Mouse (Mus musculus) MEL (cell line): ENCODE data around the gene Gmps. TPM values are rescaled to one million over a fixed set of nuclear protein-coding genes. Genes with fewer than 3 reads are reported as not detected.

ENCODE experiments used
- DNase-seq: peaks from one replicate; pipeline ENCODE4 v3.0.0; 2011; ENCODE audit warnings: low read depth, low spot score
- H3K27ac ChIP-seq: 2 replicates; pipeline ENCODE4 v1.5.1; 2012; ENCODE audit warnings: low read depth, mild to moderate bottlenecking, control low read depth, low read length, moderate library complexity; ENCODE audit not compliant: control insufficient read depth
- H3K27me3 ChIP-seq, 2 experiments: fragments of 150-350 bp in 1 of 2; sonication (generic) in 1 of 2; 2 replicates each; pipeline ENCODE4 v1.6.1; 2012; ENCODE audit warnings: low read length in 2 of 2, mild to moderate bottlenecking in 2 of 2, improper control_type of control experiment in 1 of 2, moderate library complexity in 1 of 2; ENCODE audit not compliant: insufficient read depth in 2 of 2, control insufficient read depth in 1 of 2
- H3K36me3 ChIP-seq, 2 experiments: 2 replicates each; pipeline ENCODE4 v1.6.1; 2012 to 2014; ENCODE audit warnings: low read length in 2 of 2, improper control_type of control experiment in 1 of 2, inconsistent platforms in 1 of 2, mild to moderate bottlenecking in 1 of 2; ENCODE audit not compliant: insufficient read depth in 2 of 2, control insufficient read depth in 1 of 2
- H3K4me1 ChIP-seq, 2 experiments: fragments of 150-350 bp in 1 of 2; sonication (generic) in 1 of 2; 2 replicates each; pipeline ENCODE4 v1.6.1; 2012; ENCODE audit warnings: low read length in 2 of 2, improper control_type of control experiment in 1 of 2, mild to moderate bottlenecking in 1 of 2; ENCODE audit not compliant: insufficient read depth in 2 of 2, control insufficient read depth in 1 of 2
- H3K4me3 ChIP-seq, 2 experiments: fragments of 150-350 bp in 1 of 2; sonication (generic) in 1 of 2; 2 replicates each; pipeline ENCODE4 v1.5.1; 2012; ENCODE audit warnings: low read depth in 2 of 2, low read length in 2 of 2, mild to moderate bottlenecking in 2 of 2, moderate library complexity in 2 of 2, control low read depth in 1 of 2, improper control_type of control experiment in 1 of 2; ENCODE audit not compliant: control insufficient read depth in 1 of 2, insufficient read depth in 1 of 2
- H3K79me2 ChIP-seq: 2 replicates; pipeline ENCODE4 v1.6.1; 2012; ENCODE audit warnings: mild to moderate bottlenecking, low read length, moderate library complexity; ENCODE audit not compliant: control insufficient read depth, poor library complexity, insufficient read depth
- H3K9ac ChIP-seq: 2 replicates; pipeline ENCODE4 v1.6.1; 2012; ENCODE audit warnings: low read depth, mild to moderate bottlenecking, control low read depth, low read length, moderate library complexity; ENCODE audit not compliant: control insufficient read depth, poor library complexity, severe bottlenecking
- H3K9me3 ChIP-seq: fragments of 150-350 bp; sonication (generic); replicated peaks from 2 replicates; pipeline ENCODE4 v1.6.1; 2012; ENCODE audit warnings: mild to moderate bottlenecking, low read length, improper control_type of control experiment, moderate library complexity; ENCODE audit not compliant: insufficient read depth
- CHD1 ChIP-seq: IDR thresholded peaks from 2 replicates; pipeline ENCODE4 v1.6.1; 2012; ENCODE audit warnings: low read depth, mild to moderate bottlenecking, inconsistent platforms, low read length, improper control_type of control experiment
- E2F4 ChIP-seq: IDR thresholded peaks from 2 replicates; pipeline ENCODE4 v1.6.1; 2011; ENCODE audit warnings: low read depth, low read length, improper control_type of control experiment, borderline replicate concordance
- ELF1 ChIP-seq: IDR thresholded peaks from 2 replicates; pipeline ENCODE4 v1.6.1; 2014; ENCODE audit warnings: low read depth, mild to moderate bottlenecking, inconsistent platforms, low read length, improper control_type of control experiment, moderate library complexity
- GATA1 ChIP-seq: IDR thresholded peaks from 2 replicates; pipeline ENCODE4 v1.6.1; 2011; ENCODE audit warnings: low read depth, low read length, improper control_type of control experiment
- HCFC1 ChIP-seq: IDR thresholded peaks from 2 replicates; pipeline ENCODE4 v1.6.1; 2012; ENCODE audit warnings: low read depth, mild to moderate bottlenecking, inconsistent platforms, low read length, improper control_type of control experiment, moderate library complexity
- JUND ChIP-seq: IDR thresholded peaks from 2 replicates; pipeline ENCODE4 v1.6.1; 2011; ENCODE audit warnings: low read depth, mild to moderate bottlenecking, improper control_type of control experiment, low read length
- MAZ ChIP-seq: IDR thresholded peaks from 2 replicates; pipeline ENCODE4 v1.6.1; 2012; ENCODE audit warnings: low read depth, mild to moderate bottlenecking, inconsistent platforms, low read length, improper control_type of control experiment
- MXI1 ChIP-seq: IDR thresholded peaks from 2 replicates; pipeline ENCODE4 v1.6.1; 2011; ENCODE audit warnings: mild to moderate bottlenecking, low read depth, low read length, improper control_type of control experiment
- MYB ChIP-seq: IDR thresholded peaks from 2 replicates; pipeline ENCODE4 v1.6.1; 2011; ENCODE audit warnings: mild to moderate bottlenecking, low read depth, low read length, improper control_type of control experiment
- MYC ChIP-seq: IDR thresholded peaks from 2 replicates; pipeline ENCODE4 v1.6.1; 2011; ENCODE audit warnings: low read depth, mild to moderate bottlenecking, low read length, improper control_type of control experiment, moderate library complexity
- NELFE ChIP-seq: IDR thresholded peaks from 2 replicates; pipeline ENCODE4 v1.6.1; 2011; ENCODE audit warnings: low read depth, low read length, improper control_type of control experiment
- NRF1 ChIP-seq: IDR thresholded peaks from 2 replicates; pipeline ENCODE4 v1.6.1; 2014; ENCODE audit warnings: low read depth, mild to moderate bottlenecking, inconsistent platforms, low read length, improper control_type of control experiment, moderate library complexity; ENCODE audit not compliant: poor library complexity, insufficient read depth, severe bottlenecking
- POLR2A ChIP-seq, 2 experiments: IDR thresholded peaks; 2 replicates each; pipeline ENCODE4 v1.6.1; 2011 to 2012; ENCODE audit warnings: low read length in 2 of 2, mild to moderate bottlenecking in 2 of 2, control low read depth in 1 of 2, improper control_type of control experiment in 1 of 2, low read depth in 1 of 2, moderate library complexity in 1 of 2; ENCODE audit not compliant: control insufficient read depth in 1 of 2, insufficient read depth in 1 of 2, poor library complexity in 1 of 2
- POLR2AphosphoS2 ChIP-seq: IDR thresholded peaks from 2 replicates; pipeline ENCODE4 v1.6.1; 2011; ENCODE audit warnings: low read length, improper control_type of control experiment
- POLR2AphosphoS5 ChIP-seq: IDR thresholded peaks from 2 replicates; pipeline ENCODE4 v1.6.1; 2012; ENCODE audit warnings: low read depth, borderline replicate concordance, mild to moderate bottlenecking, inconsistent platforms, low read length, moderate library complexity, mixed read lengths
- SMC3 ChIP-seq: IDR thresholded peaks from 2 replicates; pipeline ENCODE4 v1.6.1; 2011; ENCODE audit warnings: low read depth, low read length, improper control_type of control experiment
- TAL1 ChIP-seq: IDR thresholded peaks from 2 replicates; pipeline ENCODE4 v1.6.1; 2012; ENCODE audit warnings: mild to moderate bottlenecking, inconsistent platforms, low read length, moderate library complexity, mixed read lengths
- TBP ChIP-seq: IDR thresholded peaks from 2 replicates; pipeline ENCODE4 v1.8.0; 2011; ENCODE audit warnings: low read depth, low read length, improper control_type of control experiment
- TCF12 ChIP-seq: IDR thresholded peaks from 2 replicates; pipeline ENCODE4 v1.6.1; 2014; ENCODE audit warnings: low read depth, mild to moderate bottlenecking, inconsistent platforms, low read length, improper control_type of control experiment, moderate library complexity
- ZMIZ1 ChIP-seq: IDR thresholded peaks from 2 replicates; pipeline ENCODE4 v1.6.1; 2012; ENCODE audit warnings: low read depth, mild to moderate bottlenecking, inconsistent platforms, low read length, improper control_type of control experiment, moderate library complexity
- polyA plus RNA-seq, 2 experiments: library from polyadenylated mRNA; stranded (reverse) in 1 of 2; unstranded in 1 of 2; fragments of >175 nt in 1 of 2; fragments of >200 nt in 1 of 2; gene quantifications; 2 replicates each; pipeline versions ENCODE4 v1.2.1 to v1.2.4; 2012; ENCODE audit warnings: low replicate concordance in 2 of 2, low read depth in 1 of 2; ENCODE audit not compliant: insufficient read length in 2 of 2, insufficient read depth in 1 of 2, missing spikeins in 1 of 2
- total RNA-seq: library from RNA; depleted of rRNA; stranded (reverse); fragments of 300-350 nt; gene quantifications from 2 replicates; pipeline ENCODE4 v1.2.3, GENCODE M21; 2012; rRNA removed

The Gmps gene
- 40.4 and 41.8 TPM in 2 replicates for total RNA-seq
- polyA plus RNA-seq, result 10 to 100 TPM; 31.6 to 59.3 TPM

- no peak for TF ChIP-seq JUND
- TF ChIP-seq HCFC1, result peak; percentile 79
- TF ChIP-seq TCF12, result peak; percentile 59
- peak; percentile 87 for TF ChIP-seq TBP
- peak; percentile 87 for TF ChIP-seq GATA1
- peak; percentile 92 for TF ChIP-seq POLR2AphosphoS2
- TF ChIP-seq POLR2AphosphoS5, result 0 out of 2 replicates have a peak, but pooled peaks have one; percentile 54
- TF ChIP-seq TAL1, result no peak
- TF ChIP-seq E2F4, result peak; percentile 81
- peak; percentile 64; the same call in 1 of the 2 replicates for TF ChIP-seq ELF1
- TF ChIP-seq POLR2A (IDR thresholded peaks at IDR 0.05; ENCODE audit: control insufficient read depth in 1 of 2, insufficient read depth in 1 of 2, low read depth in 1 of 2, low read length in 2 of 2, poor library complexity in 1 of 2), result peak; percentile 80 to 98
- TF ChIP-seq CHD1, result no peak
- TF ChIP-seq ZMIZ1, result peak; percentile 91
- TF ChIP-seq NRF1, result peak; percentile 65
- TF ChIP-seq MYC, result peak; percentile 57; the same call in 1 of the 2 replicates
- no peak; the same call in 1 of the 2 replicates for TF ChIP-seq MAZ
- peak; percentile 51; the same call in 1 of the 2 replicates for TF ChIP-seq MYB
- no peak for TF ChIP-seq SMC3
- TF ChIP-seq MXI1, result 0 out of 2 replicates have a peak, but pooled peaks have one; percentile 46
- TF ChIP-seq NELFE, result peak; percentile 93
Observed at GRCm38 (mm10) chr3:63975955-63976908, at the start of gene Gmps. Gmps (plus strand) TSS chr3:63976106.

More at GRCm38 (mm10) chr3:63975955-63976908, at the start of gene Gmps:
- Histone ChIP-seq H3K4me1 (peaks cover 10 to 19% of the 10 kb centered on the region in 2 experiments), H3K9ac (peak within 1 kb of the TSS; percentile 97), H3K27me3 (no peaks in the 10 kb centered on the region), H3K79me2 (peaks cover 44% of the 10 kb centered on the region), H3K9me3 (no peaks in the 10 kb centered on the region), H3K36me3 (peaks cover 11 to 30% of the 10 kb centered on the region in 2 experiments), H3K27ac (peak within 1 kb of the TSS; percentile 82), H3K4me3 (peak within 1 kb of the TSS; percentile 81 to 96)
- peak; percentile 97 for DNase-seq
